Mouse (Mus musculus): ENCODE data around the gene Mettl7a2. TPM values are rescaled to one million over a fixed set of nuclear protein-coding genes. Genes with fewer than 3 reads are reported as not detected.

Mettl7a2 gene
- total RNA-seq, 1 experiment = 1.4 TPM

- in situ Hi-C loops (cut with MboI; ENCODE audit: low sequenced_read_pairs in 2 of 2, unreplicated experiment in 2 of 2) = no loop called here
- no peak for TF ChIP-seq HCFC1 (IDR thresholded peaks at IDR 0.05; ENCODE audit: borderline replicate concordance, insufficient read depth, low read length)
- TF ChIP-seq ZNF384 (IDR thresholded peaks at IDR 0.05; ENCODE audit: low read depth, low read length) = no peak
- TF ChIP-seq CHD2 (IDR thresholded peaks at IDR 0.05; ENCODE audit: low read depth, low read length) = no peak
- no peak for TF ChIP-seq MAFK (IDR thresholded peaks at IDR 0.05; ENCODE audit: insufficient read depth, low read depth, low read length)
- TF ChIP-seq ZC3H11A (IDR thresholded peaks at IDR 0.05; ENCODE audit: borderline replicate concordance, low read depth, low read length) = no peak
These were observed 35.3 kb downstream of the Mettl7a2 start for GRCm38 (mm10) chr15:100388224-100388835.

GRCm38 (mm10) chr15:100388886-100389285 is 35.9 kb downstream of the Mettl7a2 start:
- Histone ChIP-seq H3K9ac (ENCODE audit: insufficient read depth, low read depth, low read length, poor library complexity, severe bottlenecking) (no peak overlapping the region), H3K27ac (ENCODE audit: insufficient read depth, low read depth, low read length, poor library complexity, severe bottlenecking) (no peak overlapping the region), H3K9me3 (ENCODE audit: control insufficient read depth, insufficient read depth, low read depth, low read length) (no peaks in the 10 kb centered on the region), H3K4me1 (ENCODE audit: control insufficient read depth in 2 of 2, insufficient read depth in 2 of 2, low read length in 2 of 2, poor library complexity in 1 of 2) (peaks cover 2 to 4% of the 10 kb centered on the region in 2 experiments; a peak in 2 of 4 replicates), H3K36me3 (ENCODE audit: control insufficient read depth, insufficient read depth, low read length, poor library complexity, severe bottlenecking) (peaks cover 10% of the 10 kb centered on the region), H3K4me3 (ENCODE audit: insufficient read depth in 1 of 2, low read depth in 1 of 2, low read length in 2 of 2, poor library complexity in 1 of 2, severe bottlenecking in 1 of 2) (no peak overlapping the region)
- DNase-seq (ENCODE audit: low read depth, low spot score) = no peak
- in situ Hi-C loops (cut with MboI; ENCODE audit: low sequenced_read_pairs in 2 of 2, unreplicated experiment in 2 of 2) = no loop called here
- no peak for TF ChIP-seq ZC3H11A (IDR thresholded peaks at IDR 0.05; ENCODE audit: borderline replicate concordance, low read depth, low read length)
- TF ChIP-seq CHD2 (IDR thresholded peaks at IDR 0.05; ENCODE audit: low read depth, low read length) = no peak
- TF ChIP-seq ZNF384 (IDR thresholded peaks at IDR 0.05; ENCODE audit: low read depth, low read length) = no peak
- no peak for TF ChIP-seq HCFC1 (IDR thresholded peaks at IDR 0.05; ENCODE audit: borderline replicate concordance, insufficient read depth, low read length)

More at GRCm38 (mm10) chr15:100388224-100388835, 35.3 kb downstream of the Mettl7a2 start:
- peaks cover 2 to 4% of the 10 kb centered on the region in 2 experiments; a peak in 2 of 4 replicates for H3K4me1 ChIP-seq (ENCODE audit: control insufficient read depth in 2 of 2, insufficient read depth in 2 of 2, low read length in 2 of 2, poor library complexity in 1 of 2)
- no peak for DNase-seq (ENCODE audit: low read depth, low spot score)
- no peak overlapping the region for H3K27ac ChIP-seq (ENCODE audit: insufficient read depth, low read depth, low read length, poor library complexity, severe bottlenecking)
- H3K36me3 ChIP-seq (ENCODE audit: control insufficient read depth, insufficient read depth, low read length, poor library complexity, severe bottlenecking) = peaks cover 4% of the 10 kb centered on the region; the same call in 1 of the 2 replicates
- H3K4me3 ChIP-seq (ENCODE audit: insufficient read depth in 1 of 2, low read depth in 1 of 2, low read length in 2 of 2, poor library complexity in 1 of 2, severe bottlenecking in 1 of 2) = no peak overlapping the region
- H3K9ac ChIP-seq (ENCODE audit: insufficient read depth, low read depth, low read length, poor library complexity, severe bottlenecking) = no peak overlapping the region
- no peaks in the 10 kb centered on the region for H3K9me3 ChIP-seq (ENCODE audit: control insufficient read depth, insufficient read depth, low read depth, low read length)

GRCm38 (mm10) chr15:100391066-100391465 is 38.1 kb downstream of the Mettl7a2 start:
- H3K9ac ChIP-seq (ENCODE audit: insufficient read depth, low read depth, low read length, poor library complexity, severe bottlenecking) = no peak overlapping the region
- H3K9me3 ChIP-seq (ENCODE audit: control insufficient read depth, insufficient read depth, low read depth, low read length) = no peaks in the 10 kb centered on the region
- no peak overlapping the region for H3K4me3 ChIP-seq (ENCODE audit: insufficient read depth in 1 of 2, low read depth in 1 of 2, low read length in 2 of 2, poor library complexity in 1 of 2, severe bottlenecking in 1 of 2)
- no peak overlapping the region for H3K27ac ChIP-seq (ENCODE audit: insufficient read depth, low read depth, low read length, poor library complexity, severe bottlenecking)
- DNase-seq (ENCODE audit: low read depth, low spot score) = no peak
- no peak for TF ChIP-seq HCFC1 (IDR thresholded peaks at IDR 0.05; ENCODE audit: borderline replicate concordance, insufficient read depth, low read length)
- peaks cover 2 to 4% of the 10 kb centered on the region in 2 experiments; a peak in 2 of 4 replicates for H3K4me1 ChIP-seq (ENCODE audit: control insufficient read depth in 2 of 2, insufficient read depth in 2 of 2, low read length in 2 of 2, poor library complexity in 1 of 2)
- in situ Hi-C loops (cut with MboI; ENCODE audit: low sequenced_read_pairs in 2 of 2, unreplicated experiment in 2 of 2) = no loop called here
- H3K36me3 ChIP-seq (ENCODE audit: control insufficient read depth, insufficient read depth, low read length, poor library complexity, severe bottlenecking) = peaks cover 14% of the 10 kb centered on the region

DNA sequence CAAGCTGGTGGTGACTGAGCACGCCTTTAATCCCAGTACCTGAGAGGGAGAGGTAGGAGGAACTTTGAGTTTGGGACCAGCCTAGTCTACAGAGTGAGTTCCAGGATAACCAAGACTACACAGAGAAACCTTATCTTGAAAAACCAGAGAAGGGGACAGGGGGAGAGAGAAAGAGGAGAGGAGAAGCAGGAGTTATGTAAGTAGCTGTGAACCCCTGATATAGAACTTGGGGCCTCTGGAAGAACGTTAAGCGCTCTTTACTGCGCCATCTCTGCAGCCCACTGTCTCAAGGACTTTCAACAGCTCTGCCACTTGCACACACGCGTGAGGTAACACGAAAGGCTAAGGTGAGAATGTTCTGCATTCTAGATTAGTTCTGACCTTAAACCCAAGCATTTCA is 38.6 kb downstream of the Mettl7a2 start:
- DNase-seq (ENCODE audit: low read depth, low spot score) = no peak
- Histone ChIP-seq H3K9ac (ENCODE audit: insufficient read depth, low read depth, low read length, poor library complexity, severe bottlenecking) (no peak overlapping the region), H3K9me3 (ENCODE audit: control insufficient read depth, insufficient read depth, low read depth, low read length) (no peaks in the 10 kb centered on the region), H3K4me3 (ENCODE audit: insufficient read depth in 1 of 2, low read depth in 1 of 2, low read length in 2 of 2, poor library complexity in 1 of 2, severe bottlenecking in 1 of 2) (no peak overlapping the region), H3K4me1 (ENCODE audit: control insufficient read depth in 2 of 2, insufficient read depth in 2 of 2, low read length in 2 of 2, poor library complexity in 1 of 2) (peaks cover 2 to 4% of the 10 kb centered on the region in 2 experiments; a peak in 2 of 4 replicates), H3K36me3 (ENCODE audit: control insufficient read depth, insufficient read depth, low read length, poor library complexity, severe bottlenecking) (peaks cover 16% of the 10 kb centered on the region), H3K27ac (ENCODE audit: insufficient read depth, low read depth, low read length, poor library complexity, severe bottlenecking) (no peak overlapping the region)
- in situ Hi-C loops (cut with MboI; ENCODE audit: low sequenced_read_pairs in 2 of 2, unreplicated experiment in 2 of 2) = no loop called here
- TF ChIP-seq HCFC1 (IDR thresholded peaks at IDR 0.05; ENCODE audit: borderline replicate concordance, insufficient read depth, low read length) (no peak), ZC3H11A (IDR thresholded peaks at IDR 0.05; ENCODE audit: borderline replicate concordance, low read depth, low read length) (no peak), CHD2 (IDR thresholded peaks at IDR 0.05; ENCODE audit: low read depth, low read length) (no peak), MAFK (IDR thresholded peaks at IDR 0.05; ENCODE audit: insufficient read depth, low read depth, low read length) (no peak), ZNF384 (IDR thresholded peaks at IDR 0.05; ENCODE audit: low read depth, low read length) (no peak)

DNA sequence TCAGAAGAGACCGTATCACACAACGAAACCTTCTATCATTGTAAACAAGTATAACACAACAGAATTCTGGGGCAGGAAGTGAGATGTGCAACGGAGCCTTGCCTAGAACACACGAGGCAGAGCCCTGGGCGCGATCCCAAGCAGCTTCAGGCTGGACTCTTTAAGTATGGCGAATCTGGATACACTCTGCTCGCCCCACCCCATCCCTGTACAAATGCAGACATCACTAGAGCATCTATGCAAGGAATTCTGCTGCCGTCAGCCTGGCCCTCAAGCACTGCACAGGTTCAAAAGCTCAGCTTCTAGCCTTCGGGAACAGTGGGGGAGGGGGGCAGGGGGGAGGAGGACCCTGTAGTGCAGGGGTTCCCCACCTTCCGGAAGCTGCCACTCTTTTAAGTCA is 40.0 kb downstream of the Mettl7a2 start:
- Histone ChIP-seq H3K9me3 (ENCODE audit: control insufficient read depth, insufficient read depth, low read depth, low read length) (no peaks in the 10 kb centered on the region), H3K9ac (ENCODE audit: insufficient read depth, low read depth, low read length, poor library complexity, severe bottlenecking) (no peak overlapping the region), H3K36me3 (ENCODE audit: control insufficient read depth, insufficient read depth, low read length, poor library complexity, severe bottlenecking) (peaks cover 23% of the 10 kb centered on the region), H3K27ac (ENCODE audit: insufficient read depth, low read depth, low read length, poor library complexity, severe bottlenecking) (no peak overlapping the region), H3K4me3 (ENCODE audit: insufficient read depth in 1 of 2, low read depth in 1 of 2, low read length in 2 of 2, poor library complexity in 1 of 2, severe bottlenecking in 1 of 2) (no peak overlapping the region), H3K4me1 (ENCODE audit: control insufficient read depth in 2 of 2, insufficient read depth in 2 of 2, low read length in 2 of 2, poor library complexity in 1 of 2) (peaks cover 2 to 4% of the 10 kb centered on the region in 2 experiments; a peak in 2 of 4 replicates)
- in situ Hi-C loops (cut with MboI; ENCODE audit: low sequenced_read_pairs in 2 of 2, unreplicated experiment in 2 of 2) = no loop called here
- peak; percentile 8 for DNase-seq (ENCODE audit: low read depth, low spot score)
- TF ChIP-seq HCFC1 (IDR thresholded peaks at IDR 0.05; ENCODE audit: borderline replicate concordance, insufficient read depth, low read length) = no peak
- TF ChIP-seq MAFK (IDR thresholded peaks at IDR 0.05; ENCODE audit: insufficient read depth, low read depth, low read length) = no peak
- no peak for TF ChIP-seq ZC3H11A (IDR thresholded peaks at IDR 0.05; ENCODE audit: borderline replicate concordance, low read depth, low read length)
- no peak for TF ChIP-seq ZNF384 (IDR thresholded peaks at IDR 0.05; ENCODE audit: low read depth, low read length)
- no peak for TF ChIP-seq CHD2 (IDR thresholded peaks at IDR 0.05; ENCODE audit: low read depth, low read length)

Data from ES-E14 (cell line).